Mouse (Mus musculus): Measurements from ENCODE around the gene Lin7a.

Gene Lin7a

DNA sequence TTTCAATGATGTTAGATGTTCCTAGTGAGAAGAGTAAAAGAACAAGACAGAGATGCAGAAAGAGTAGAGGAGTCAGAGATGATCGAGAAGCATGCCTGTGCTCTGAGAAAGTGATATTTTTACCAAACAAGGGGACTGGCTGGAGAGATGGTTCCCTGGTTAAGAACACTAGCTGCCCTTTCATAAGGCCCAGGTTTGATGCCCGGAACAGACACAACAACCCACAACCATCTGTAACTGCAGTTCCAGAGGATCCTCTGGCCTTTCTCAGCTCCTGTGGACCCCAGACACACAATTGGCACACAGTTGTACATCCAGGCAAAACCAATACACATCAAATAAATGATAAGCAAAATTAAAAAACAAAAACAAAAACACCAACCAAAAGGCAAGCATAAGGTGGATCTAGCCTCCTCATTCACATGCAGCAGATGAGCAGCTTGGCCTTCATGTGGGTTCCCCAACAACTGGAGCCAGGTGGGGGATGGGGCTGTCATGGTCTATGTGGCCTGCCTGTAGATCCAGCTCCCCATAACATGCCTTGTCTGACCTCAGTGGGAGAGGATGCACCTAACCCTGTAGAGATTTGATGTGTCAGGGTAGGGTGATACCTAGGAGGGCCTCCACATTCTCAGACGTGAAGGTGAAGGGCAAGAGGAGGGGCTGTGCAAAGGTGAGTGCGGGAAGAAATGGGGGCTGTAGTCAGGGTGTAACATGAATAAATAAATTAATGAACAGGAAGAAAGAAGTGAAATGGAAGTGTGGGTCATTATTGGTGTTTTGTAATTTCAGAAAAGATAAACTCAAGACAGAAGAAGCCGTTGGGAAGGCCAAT, 178.2 kb downstream of the Lin7a start:
- in situ Hi-C loops (cut with MboI, MseI) = loop anchor here (10.0 kb wide), 1 partner anchor 305 kb away; no protein-coding TSS in a partner anchor

GRCm38 (mm10) chr10:107467819-107468218, 196.3 kb downstream of the Lin7a start:
- in situ Hi-C loops (cut with MboI, MseI) = no loop called here

Data from T-helper 2 cell (primary cell).